Mouse (Mus musculus): ENCODE results near the gene Rpl41. TPM values are rescaled to one million over a fixed set of nuclear protein-coding genes. Genes with fewer than 3 reads are reported as not detected.

Gene Rpl41
- polyA plus RNA-seq, 1 experiment = 3,188 TPM

- no peak overlapping the region for H3K27ac ChIP-seq (ENCODE audit: insufficient read depth, low read length)
- H3K4me3 ChIP-seq (ENCODE audit: insufficient read depth, low read length) = no peak overlapping the region
- H3K4me1 ChIP-seq (ENCODE audit: control insufficient read depth, insufficient read depth, low read length) = no peaks in the 10 kb centered on the region
- no peak for TF ChIP-seq POLR2A (IDR thresholded peaks at IDR 0.05; ENCODE audit: low read depth, low read length)
- TF ChIP-seq CTCF (IDR thresholded peaks at IDR 0.05; ENCODE audit: borderline replicate concordance, insufficient read depth, low read length) = no peak
These were observed 38.0 kb upstream of the Rpl41 start for GRCm38 (mm10) chr10:128587120-128587519.

DNA sequence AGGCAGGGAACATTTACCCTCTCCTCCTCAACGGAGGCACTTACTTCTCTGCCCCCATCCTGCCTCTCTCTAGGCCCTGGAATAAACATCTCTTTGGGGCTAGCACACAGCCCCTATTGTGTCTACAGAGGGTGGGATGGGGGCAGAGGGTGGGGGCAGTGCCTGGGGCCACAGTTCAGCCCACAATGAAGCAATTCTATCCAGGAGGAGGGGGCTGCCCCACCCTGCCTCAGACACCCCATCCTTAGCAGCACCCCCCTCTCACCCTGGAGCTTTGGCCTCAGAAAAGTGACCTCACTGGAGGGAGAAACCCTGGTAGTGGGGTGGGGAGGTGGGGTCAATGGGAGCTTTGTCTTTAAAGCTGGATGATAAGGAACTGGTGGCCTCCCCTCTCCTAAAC is 37.4 kb upstream of the Rpl41 start:
- TF ChIP-seq POLR2A (IDR thresholded peaks at IDR 0.05; ENCODE audit: low read depth, low read length) (no peak), CTCF (IDR thresholded peaks at IDR 0.05; ENCODE audit: borderline replicate concordance, insufficient read depth, low read length) (no peak)
- H3K4me1 ChIP-seq (ENCODE audit: control insufficient read depth, insufficient read depth, low read length) = no peaks in the 10 kb centered on the region
- H3K4me3 ChIP-seq (ENCODE audit: insufficient read depth, low read length) = no peak overlapping the region
- no peak overlapping the region for H3K27ac ChIP-seq (ENCODE audit: insufficient read depth, low read length)

- no peak overlapping the region for H3K27ac ChIP-seq (ENCODE audit: insufficient read depth, low read length)
- H3K4me1 ChIP-seq (ENCODE audit: control insufficient read depth, insufficient read depth, low read length) = no peaks in the 10 kb centered on the region
- no peak for TF ChIP-seq CTCF (IDR thresholded peaks at IDR 0.05; ENCODE audit: borderline replicate concordance, insufficient read depth, low read length)
- TF ChIP-seq POLR2A (IDR thresholded peaks at IDR 0.05; ENCODE audit: low read depth, low read length) = no peak
- no peak overlapping the region for H3K4me3 ChIP-seq (ENCODE audit: insufficient read depth, low read length)
These were observed 35.3 kb upstream of the Rpl41 start for GRCm38 (mm10) chr10:128584386-128584785.

- Histone ChIP-seq H3K4me1 (ENCODE audit: control insufficient read depth, insufficient read depth, low read length) (no peaks in the 10 kb centered on the region), H3K4me3 (ENCODE audit: insufficient read depth, low read length) (no peak overlapping the region), H3K27ac (ENCODE audit: insufficient read depth, low read length) (no peak overlapping the region)
- TF ChIP-seq POLR2A (IDR thresholded peaks at IDR 0.05; ENCODE audit: low read depth, low read length) (no peak), CTCF (IDR thresholded peaks at IDR 0.05; ENCODE audit: borderline replicate concordance, insufficient read depth, low read length) (no peak)
These were observed 34.5 kb upstream of the Rpl41 start for GRCm38 (mm10) chr10:128583644-128584043.

- no peaks in the 10 kb centered on the region for H3K4me1 ChIP-seq (ENCODE audit: control insufficient read depth, insufficient read depth, low read length)
These were observed 30.6 kb upstream of the Rpl41 start for GRCm38 (mm10) chr10:128579731-128580130.

DNA sequence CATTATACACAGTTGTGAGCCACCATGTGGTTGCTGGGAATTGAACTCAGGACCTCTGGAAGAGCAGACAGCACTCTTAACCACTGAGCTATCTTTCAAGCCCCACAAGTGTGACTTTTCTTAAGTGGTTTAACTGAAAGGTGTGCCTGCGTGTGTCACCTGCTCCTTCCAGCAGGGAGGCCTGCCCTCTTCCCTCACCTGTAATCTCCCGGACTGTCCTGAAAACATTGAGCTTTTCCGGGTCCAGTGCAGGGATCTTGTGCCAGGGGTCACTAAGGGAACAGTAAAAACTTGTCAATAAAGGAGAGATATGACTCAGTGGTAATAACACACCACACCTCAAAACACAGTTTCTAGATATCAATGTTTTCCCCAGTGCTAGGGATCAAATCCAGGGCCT is 30.2 kb upstream of the Rpl41 start:
- TF ChIP-seq CTCF (IDR thresholded peaks at IDR 0.05; ENCODE audit: borderline replicate concordance, insufficient read depth, low read length) (no peak), POLR2A (IDR thresholded peaks at IDR 0.05; ENCODE audit: low read depth, low read length) (no peak)
- Histone ChIP-seq H3K4me1 (ENCODE audit: control insufficient read depth, insufficient read depth, low read length) (no peaks in the 10 kb centered on the region), H3K27ac (ENCODE audit: insufficient read depth, low read length) (no peak overlapping the region)

More at GRCm38 (mm10) chr10:128579731-128580130, 30.6 kb upstream of the Rpl41 start:
- TF ChIP-seq CTCF (IDR thresholded peaks at IDR 0.05; ENCODE audit: borderline replicate concordance, insufficient read depth, low read length) = no peak
- TF ChIP-seq POLR2A (IDR thresholded peaks at IDR 0.05; ENCODE audit: low read depth, low read length) = no peak
- Histone ChIP-seq H3K4me3 (ENCODE audit: insufficient read depth, low read length) (no peak overlapping the region), H3K27ac (ENCODE audit: insufficient read depth, low read length) (no peak overlapping the region)

GRCm38 (mm10) chr10:128578330-128578729 is 29.2 kb upstream of the Rpl41 start:
- no peak for TF ChIP-seq POLR2A (IDR thresholded peaks at IDR 0.05; ENCODE audit: low read depth, low read length)
- TF ChIP-seq CTCF (IDR thresholded peaks at IDR 0.05; ENCODE audit: borderline replicate concordance, insufficient read depth, low read length) = no peak
- no peak overlapping the region for H3K4me3 ChIP-seq (ENCODE audit: insufficient read depth, low read length)
- H3K4me1 ChIP-seq (ENCODE audit: control insufficient read depth, insufficient read depth, low read length) = no peaks in the 10 kb centered on the region
- H3K27ac ChIP-seq (ENCODE audit: insufficient read depth, low read length) = no peak overlapping the region

More for the DNA sequence above, 30.2 kb upstream of the Rpl41 start:
- H3K4me3 ChIP-seq (ENCODE audit: insufficient read depth, low read length) = no peak overlapping the region

DNA sequence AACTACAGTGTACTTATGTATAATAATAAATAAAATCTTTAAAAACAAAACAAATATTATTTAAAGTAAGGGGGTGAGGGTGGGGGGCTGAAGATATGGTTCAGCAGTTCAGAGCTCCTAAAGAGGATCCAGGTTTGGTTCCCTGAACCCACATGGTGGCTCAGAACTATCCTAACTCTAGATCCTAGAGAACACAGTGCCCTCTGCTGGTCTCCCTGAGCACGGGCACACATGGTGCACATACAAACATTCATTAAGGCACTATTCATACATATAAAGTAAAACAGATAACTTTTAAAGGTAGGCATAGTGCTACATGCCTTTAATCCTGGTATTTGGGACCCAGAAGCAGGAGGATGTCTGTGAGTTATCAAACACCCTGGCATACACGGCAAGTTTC is 26.0 kb upstream of the Rpl41 start:
- TF ChIP-seq CTCF (IDR thresholded peaks at IDR 0.05; ENCODE audit: borderline replicate concordance, insufficient read depth, low read length) (peak; percentile 26; the same call in 1 of the 2 replicates), POLR2A (IDR thresholded peaks at IDR 0.05; ENCODE audit: low read depth, low read length) (no peak)
- Histone ChIP-seq H3K4me1 (ENCODE audit: control insufficient read depth, insufficient read depth, low read length) (no peaks in the 10 kb centered on the region), H3K4me3 (ENCODE audit: insufficient read depth, low read length) (no peak overlapping the region), H3K27ac (ENCODE audit: insufficient read depth, low read length) (no peak overlapping the region)

DNA sequence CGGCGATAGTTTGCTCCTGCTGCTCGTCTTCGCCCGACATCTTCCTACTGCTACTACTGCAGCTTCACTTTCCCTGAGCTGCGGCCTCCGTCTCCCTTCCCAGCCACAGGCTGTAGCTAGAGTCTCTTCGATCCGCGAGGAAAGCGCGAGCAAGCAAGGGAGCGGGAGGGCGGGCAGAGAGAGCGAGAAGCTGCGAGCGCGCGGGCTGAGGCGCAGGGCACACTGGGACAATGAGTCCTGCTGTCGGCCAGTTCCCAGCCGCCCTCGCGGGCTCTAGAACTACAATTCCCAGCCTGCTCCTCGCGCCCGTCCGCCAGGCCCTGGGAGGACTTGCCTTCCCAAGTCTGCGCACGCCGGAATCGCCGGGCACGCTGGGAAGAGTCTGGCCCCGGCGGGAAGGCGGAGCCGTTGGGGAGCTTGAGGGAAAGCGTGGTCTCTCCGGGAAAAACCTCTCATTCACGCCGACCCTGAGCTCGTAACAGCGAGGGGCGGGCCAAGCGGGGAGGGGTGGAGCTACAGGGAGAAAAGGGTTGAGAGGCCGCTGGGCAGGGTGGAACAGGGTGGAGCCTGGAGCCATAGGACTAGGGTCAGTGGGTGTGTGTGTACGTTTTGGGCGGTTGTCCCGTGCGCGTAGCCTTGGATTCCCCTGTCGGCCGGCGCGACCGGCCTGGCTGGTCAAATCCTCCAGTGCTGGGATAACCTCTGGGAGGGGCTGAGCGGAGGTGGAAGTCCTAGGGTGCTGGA is 16.9 kb upstream of the Rpl41 start, which contains the start of gene Pa2g4:
Gene Pa2g4, minus strand, starts transcription at position 200 of the 744 bp plus-strand sequence.
- Histone ChIP-seq H3K27ac (ENCODE audit: insufficient read depth, low read length) (peak within 1 kb of the TSS; percentile 77), H3K4me3 (ENCODE audit: insufficient read depth, low read length) (peak within 1 kb of the TSS; percentile 83), H3K4me1 (ENCODE audit: control insufficient read depth, insufficient read depth, low read length) (no peaks in the 10 kb centered on the region)
- TF ChIP-seq POLR2A (IDR thresholded peaks at IDR 0.05; ENCODE audit: low read depth, low read length) = peak; percentile 98
- no peak for TF ChIP-seq CTCF (IDR thresholded peaks at IDR 0.05; ENCODE audit: borderline replicate concordance, insufficient read depth, low read length)

DNA sequence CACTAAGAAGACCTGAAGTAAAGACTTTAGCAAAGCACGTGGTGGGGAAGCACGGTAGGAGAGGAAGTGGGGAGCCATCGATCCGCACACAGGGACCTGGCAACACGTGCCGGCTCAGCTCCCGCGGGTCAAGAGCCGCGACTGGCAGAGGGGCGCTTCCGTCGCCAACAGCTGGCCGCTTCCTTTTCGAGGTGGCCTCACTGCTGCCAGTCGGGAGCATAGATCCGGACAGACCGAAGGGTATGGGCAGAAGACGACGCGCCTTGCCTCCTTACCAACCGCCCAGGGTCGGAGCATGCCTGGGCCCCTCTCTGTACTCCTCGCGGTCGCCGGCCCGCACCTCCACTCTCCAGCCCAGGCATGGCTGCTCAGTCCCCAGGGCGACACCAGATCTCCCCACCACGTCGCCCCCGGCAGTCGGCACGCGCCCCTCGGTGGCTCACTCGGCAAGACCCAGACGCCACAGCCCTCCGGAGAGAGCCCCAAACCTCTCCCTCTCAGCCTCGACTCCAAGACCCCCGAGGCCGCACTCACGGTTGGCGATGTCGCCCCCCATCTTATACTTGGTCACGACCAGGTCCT is 16.2 kb upstream of the Rpl41 start:
- Histone ChIP-seq H3K4me1 (ENCODE audit: control insufficient read depth, insufficient read depth, low read length) (no peaks in the 10 kb centered on the region), H3K27ac (ENCODE audit: insufficient read depth, low read length) (peak overlapping the region; percentile 72), H3K4me3 (ENCODE audit: insufficient read depth, low read length) (peak overlapping the region; percentile 83)
- no peak for TF ChIP-seq CTCF (IDR thresholded peaks at IDR 0.05; ENCODE audit: borderline replicate concordance, insufficient read depth, low read length)
- no peak for TF ChIP-seq POLR2A (IDR thresholded peaks at IDR 0.05; ENCODE audit: low read depth, low read length)

Measured in embryonic fibroblast, embryonic 13.5 days (primary cell).